Mouse (Mus musculus): ENCODE data around the gene Fto.

GRCm38 (mm10) chr8:91363272-91363860 is 50.0 kb downstream of the Fto start:
- TF ChIP-seq ZC3H11A (IDR thresholded peaks at IDR 0.05; ENCODE audit: borderline replicate concordance, low read depth, low read length) (no peak), MAFK (IDR thresholded peaks at IDR 0.05; ENCODE audit: insufficient read depth, low read depth, low read length) (no peak), ZNF384 (IDR thresholded peaks at IDR 0.05; ENCODE audit: low read depth, low read length) (no peak), CHD2 (IDR thresholded peaks at IDR 0.05; ENCODE audit: low read depth, low read length) (no peak), HCFC1 (IDR thresholded peaks at IDR 0.05; ENCODE audit: borderline replicate concordance, insufficient read depth, low read length) (no peak)
